Mouse (Mus musculus): ENCODE results near the gene Tpcn2.

GRCm38 (mm10) chr7:145329982-145330381, 46.2 kb upstream of the Tpcn2 start:
- TF ChIP-seq CTCF (IDR thresholded peaks at IDR 0.05; ENCODE audit: low read depth) (no peak), EP300 (optimal IDR thresholded peaks at IDR 0.05) (no peak)

Measured in stomach, postnatal 0 days (tissue).